Comparison of ENCODE assay signal across 9 mouse cellular contexts in the genomic region with DNA sequence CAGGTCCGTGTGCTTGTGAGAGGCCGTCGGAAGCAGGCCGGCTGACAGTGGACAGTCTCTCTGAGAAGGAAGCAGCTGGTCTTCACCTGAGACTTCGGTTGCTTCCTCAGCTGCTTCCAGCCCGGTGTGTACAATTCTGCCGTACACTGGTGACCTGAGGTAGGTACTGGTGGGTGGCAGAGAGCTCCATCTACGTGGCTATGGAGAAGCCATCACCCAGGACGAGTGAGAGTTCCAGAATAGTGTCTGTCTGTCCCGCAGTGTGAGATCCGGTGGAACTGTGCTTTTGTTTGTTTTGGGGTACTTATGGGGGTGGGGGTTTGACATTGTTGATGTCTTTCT. TPM values are rescaled to one million over a fixed set of nuclear protein-coding genes. Genes with fewer than 3 reads are reported as not detected.
DNase-seq lines count a peak whose midpoint lies in the region; ATAC-seq lines count a peak whose summit lies in the region.
"Had no signal": no experiment of that assay in that cellular context is flagged by ENCODE, and none has a peak within 500 bp of the region (broad histone marks: within the 10 kb centered on the region; RNA-seq: fewer than 3 reads in every experiment).

No protein-coding gene starts in this region.

- no peak overlapping the region for H3K4me2 ChIP-seq in forebrain, embryonic 12.5 days
- no peak overlapping the region for H3K4me2 ChIP-seq in forebrain, embryonic 15.5 days (replicated peaks)
- peak overlapping the region; percentile 34; the same call in 1 of the 2 replicates for H3K4me2 ChIP-seq in lung, embryonic 15.5 days
- H3K4me2 ChIP-seq in hindbrain, embryonic 12.5 days (replicated peaks), result 0 out of 2 replicates have a peak overlapping the region, but pooled peaks have one; percentile 9
- no peak overlapping the region for H3K4me2 ChIP-seq in neural tube, embryonic 13.5 days
- H3K4me2 ChIP-seq: limb, embryonic 12.5 days had no signal

- ATAC-seq in forebrain, embryonic 12.5 days (ENCODE audit: low FRiP score), result 0 out of 2 replicates have a peak, but pooled peaks have one; percentile 33
- no peak; the same call in 1 of the 2 replicates for ATAC-seq in forebrain, embryonic 15.5 days (replicated peaks)
- ATAC-seq in lung, embryonic 15.5 days (ENCODE audit: borderline replicate concordance, extremely low read depth, low FRiP score, low TSS enrichment), result peak; percentile 12; the same call in 1 of the 2 replicates
- ATAC-seq in hindbrain, embryonic 12.5 days (ENCODE audit: low FRiP score), result peak; percentile 72
- peak; percentile 68 for ATAC-seq in neural tube, embryonic 13.5 days (ENCODE audit: low read depth)

- no peak overlapping the region for H3K9ac ChIP-seq in forebrain, embryonic 12.5 days
- H3K9ac ChIP-seq in forebrain, embryonic 15.5 days (replicated peaks), result no peak overlapping the region
- H3K9ac ChIP-seq in lung, embryonic 15.5 days, result no peak overlapping the region
- H3K9ac ChIP-seq in hindbrain, embryonic 12.5 days, result no peak overlapping the region
- H3K9ac ChIP-seq in neural tube, embryonic 13.5 days, result no peak overlapping the region
- H3K9ac ChIP-seq: limb, embryonic 12.5 days had no signal

- DNase-seq in lung, postnatal 14 days, result no peak
- DNase-seq in lung, postnatal 10 days, result no peak
- no peak for DNase-seq in gastrocnemius, adult 18-20 months (ENCODE audit: low spot score)

- 62% methylated on average over 11 of the region's 11 CpGs for WGBS in forebrain, embryonic 12.5 days
- WGBS in forebrain, embryonic 15.5 days, result 54% methylated on average over 11 of the region's 11 CpGs
- WGBS in lung, embryonic 15.5 days, result 41% methylated on average over 11 of the region's 11 CpGs
- WGBS in hindbrain, embryonic 12.5 days, result 53% methylated on average over 11 of the region's 11 CpGs
- 55% methylated on average over 11 of the region's 11 CpGs for WGBS in neural tube, embryonic 13.5 days

- peaks cover 3% of the 10 kb centered on the region; the same call in 1 of the 2 replicates for H3K4me1 ChIP-seq in forebrain, embryonic 12.5 days
- no peaks in the 10 kb centered on the region for H3K4me1 ChIP-seq in forebrain, embryonic 15.5 days
- H3K4me1 ChIP-seq in lung, embryonic 15.5 days, result peaks cover 7% of the 10 kb centered on the region
- H3K4me1 ChIP-seq in hindbrain, embryonic 12.5 days, result peaks cover under 1% of the 10 kb centered on the region; the same call in 1 of the 2 replicates
- peaks cover 3% of the 10 kb centered on the region; the same call in 1 of the 2 replicates for H3K4me1 ChIP-seq in neural tube, embryonic 13.5 days (replicated peaks)

- no peak overlapping the region for H3K27ac ChIP-seq in forebrain, embryonic 12.5 days
- H3K27ac ChIP-seq in forebrain, embryonic 15.5 days (replicated peaks), result no peak overlapping the region
- H3K27ac ChIP-seq in lung, embryonic 15.5 days, result no peak overlapping the region
- H3K27ac ChIP-seq in hindbrain, embryonic 12.5 days, result no peak overlapping the region
- H3K27ac ChIP-seq in neural tube, embryonic 13.5 days (replicated peaks), result no peak overlapping the region
- H3K27ac ChIP-seq: limb, embryonic 12.5 days had no signal

- H3K36me3 ChIP-seq in forebrain, embryonic 12.5 days (replicated peaks), result no peaks in the 10 kb centered on the region
- H3K36me3 ChIP-seq in forebrain, embryonic 15.5 days, result no peaks in the 10 kb centered on the region
- no peaks in the 10 kb centered on the region for H3K36me3 ChIP-seq in lung, embryonic 15.5 days
- H3K36me3 ChIP-seq in hindbrain, embryonic 12.5 days, result no peaks in the 10 kb centered on the region
- no peaks in the 10 kb centered on the region for H3K36me3 ChIP-seq in neural tube, embryonic 13.5 days
- H3K36me3 ChIP-seq: limb, embryonic 12.5 days had no signal

- peaks cover 3% of the 10 kb centered on the region; the same call in 1 of the 2 replicates for H3K9me3 ChIP-seq in forebrain, embryonic 12.5 days
- no peaks in the 10 kb centered on the region for H3K9me3 ChIP-seq in forebrain, embryonic 15.5 days
- H3K9me3 ChIP-seq in lung, embryonic 15.5 days, result no peaks in the 10 kb centered on the region
- 0 out of 2 replicates have a peak, but pooled peaks cover 4% of the 10 kb centered on the region for H3K9me3 ChIP-seq in hindbrain, embryonic 12.5 days (replicated peaks)
- H3K9me3 ChIP-seq in neural tube, embryonic 13.5 days, result no peaks in the 10 kb centered on the region

- H3K4me3 ChIP-seq in forebrain, embryonic 12.5 days (replicated peaks), result no peak overlapping the region
- H3K4me3 ChIP-seq in forebrain, embryonic 15.5 days, result no peak overlapping the region
- H3K4me3 ChIP-seq in lung, embryonic 15.5 days, result no peak overlapping the region
- H3K4me3 ChIP-seq in hindbrain, embryonic 12.5 days, result no peak overlapping the region
- H3K4me3 ChIP-seq in neural tube, embryonic 13.5 days, result no peak overlapping the region
- H3K4me3 ChIP-seq: limb, embryonic 12.5 days had no signal

- no peaks in the 10 kb centered on the region for H3K27me3 ChIP-seq in forebrain, embryonic 12.5 days
- H3K27me3 ChIP-seq in forebrain, embryonic 15.5 days, result no peaks in the 10 kb centered on the region
- no peaks in the 10 kb centered on the region for H3K27me3 ChIP-seq in lung, embryonic 15.5 days
- H3K27me3 ChIP-seq in hindbrain, embryonic 12.5 days, result no peaks in the 10 kb centered on the region
- no peaks in the 10 kb centered on the region for H3K27me3 ChIP-seq in neural tube, embryonic 13.5 days

RNA-seq across cellular contexts. Expression of gene Lgalsl, which starts 36.0 kb away (rescaled TPM):
- polyA plus RNA-seq in forebrain, embryonic 12.5 days (2016; fragmentation: Nextera tagmentation; extraction: Ambion mirVana), result 40.5 and 40.6 TPM in 2 replicates
- polyA plus RNA-seq in forebrain, embryonic 15.5 days (2015; fragmentation: Nextera tagmentation; extraction: Ambion mirVana), result 79.7 and 83.8 TPM in 2 replicates
- polyA plus RNA-seq in lung, embryonic 15.5 days (2015; fragmentation: Nextera tagmentation; extraction: Ambion mirVana), result 52.3 and 54.4 TPM in 2 replicates
- 42.1 and 47.7 TPM in 2 replicates for polyA plus RNA-seq in hindbrain, embryonic 12.5 days (2016; fragmentation: Nextera tagmentation; extraction: Ambion mirVana)
- polyA plus RNA-seq in neural tube, embryonic 13.5 days (2015; fragmentation: Nextera tagmentation; extraction: Ambion mirVana), result 50.9 and 51.6 TPM in 2 replicates
- 10 to 100 TPM; 69.7 to 76.0 TPM for total RNA-seq in gastrocnemius, adult 18-20 months (2021)

RNA-seq across cellular contexts. Expression of gene Aftph, which starts 53.5 kb away (rescaled TPM):
- polyA plus RNA-seq in forebrain, embryonic 12.5 days (2016; fragmentation: Nextera tagmentation; extraction: Ambion mirVana), result 34.2 TPM in 2 replicates
- 39.8 and 41.9 TPM in 2 replicates for polyA plus RNA-seq in forebrain, embryonic 15.5 days (2015; fragmentation: Nextera tagmentation; extraction: Ambion mirVana)
- 18.4 and 19.7 TPM in 2 replicates for polyA plus RNA-seq in lung, embryonic 15.5 days (2015; fragmentation: Nextera tagmentation; extraction: Ambion mirVana)
- polyA plus RNA-seq in hindbrain, embryonic 12.5 days (2016; fragmentation: Nextera tagmentation; extraction: Ambion mirVana), result 35.4 and 35.9 TPM in 2 replicates
- polyA plus RNA-seq in neural tube, embryonic 13.5 days (2015; fragmentation: Nextera tagmentation; extraction: Ambion mirVana), result 33.0 and 38.3 TPM in 2 replicates
- 10 to 100 TPM; 18.1 to 22.2 TPM for total RNA-seq in gastrocnemius, adult 18-20 months (2021)

Comparison
In these comparisons a context has a peak if more than half of its experiments do, and no peak if none do; other contexts are left out.
1. H3K4me2 ChIP-seq: peak in lung, embryonic 15.5 days (single experiment) and hindbrain, embryonic 12.5 days (single experiment); none in forebrain, embryonic 12.5 days (single experiment), forebrain, embryonic 15.5 days (single experiment) and neural tube, embryonic 13.5 days (single experiment).